Mouse (Mus musculus): ENCODE data around the gene Ttc5.

DNA sequence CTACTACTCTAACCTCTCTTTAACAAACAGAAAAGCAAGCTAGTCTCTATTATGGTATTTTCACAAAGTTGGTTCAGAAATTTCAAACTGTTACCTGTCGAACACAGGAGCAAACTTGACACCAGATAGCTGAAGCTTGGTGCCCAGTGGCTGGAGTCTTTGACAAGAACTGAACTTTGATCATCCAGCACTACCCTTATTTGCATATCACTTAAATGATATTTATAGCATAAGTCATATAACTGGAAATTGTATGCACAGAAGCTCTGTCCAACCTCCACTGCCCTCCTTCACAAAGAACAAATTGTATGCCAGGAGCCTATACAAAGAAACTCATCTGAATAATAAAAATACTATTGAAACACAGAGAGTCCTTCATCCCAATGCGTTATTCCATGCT is 43.7 kb downstream of the Ttc5 start:
- no peak for TF ChIP-seq ZC3H11A (IDR thresholded peaks at IDR 0.05; ENCODE audit: low read depth, low read length)
- no peak for TF ChIP-seq POLR2A (IDR thresholded peaks at IDR 0.05; ENCODE audit: low read depth, low read length)
- no peak for TF ChIP-seq MAFK (IDR thresholded peaks at IDR 0.05; ENCODE audit: insufficient replicate concordance, low read length)
- no peak for TF ChIP-seq SMC3 (IDR thresholded peaks at IDR 0.05; ENCODE audit: low read depth, low read length)
- TF ChIP-seq CHD1 (IDR thresholded peaks at IDR 0.05; ENCODE audit: low read depth, low read length) = no peak
- TF ChIP-seq CTCF (conservative IDR thresholded peaks at IDR 0.05 in 1 of 2, IDR thresholded peaks at IDR 0.05 in 1 of 2; ENCODE audit: low read depth in 2 of 2, low read length in 2 of 2) = no peak
- TF ChIP-seq ZMIZ1 (IDR thresholded peaks at IDR 0.05; ENCODE audit: low read depth, low read length) = no peak
- TF ChIP-seq HCFC1 (IDR thresholded peaks at IDR 0.05; ENCODE audit: low read depth, low read length) = no peak
- no peak for TF ChIP-seq POLR2AphosphoS2 (IDR thresholded peaks at IDR 0.05; ENCODE audit: low read depth, low read length)
- TF ChIP-seq TCF12 (IDR thresholded peaks at IDR 0.05; ENCODE audit: low read depth, low read length) = no peak
- TF ChIP-seq MAX (IDR thresholded peaks at IDR 0.05; ENCODE audit: low read length) = no peak
